Mouse (Mus musculus): ENCODE data around the gene Hk1. TPM values are rescaled to one million over a fixed set of nuclear protein-coding genes. Genes with fewer than 3 reads are reported as not detected.

The Hk1 gene
- 109 TPM for polyA plus RNA-seq (2017; shearing (Covaris generic))

GRCm38 (mm10) chr10:62379808-62380207, at the start of gene Hk1:
TSS of gene Hk1 (minus strand) at chr10:62379908.

DNA sequence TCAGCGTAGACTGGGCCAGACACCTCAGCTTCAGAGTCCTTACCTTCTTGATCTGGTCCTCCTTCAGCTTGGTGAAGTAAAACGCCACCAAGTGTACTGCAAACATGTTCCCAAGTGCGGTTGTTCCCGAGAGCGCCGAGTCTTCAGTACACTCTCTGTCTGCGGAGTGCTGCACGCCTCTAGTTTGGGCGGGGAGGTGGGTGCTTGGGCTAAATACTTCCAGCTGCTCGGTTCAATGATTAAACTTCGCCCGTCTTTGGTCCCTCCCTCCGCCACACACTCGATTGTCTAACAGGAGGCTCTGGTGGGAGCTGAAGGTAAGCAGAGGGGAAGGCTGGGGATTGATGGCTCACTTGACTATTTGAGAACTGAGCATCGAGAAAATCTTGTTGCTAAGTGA, 42.5 kb upstream of the Hk1 start, which contains the start of gene Hkdc1:
Gene Hkdc1, minus strand, starts transcription at position 237 of the 400 bp plus-strand sequence.

DNA sequence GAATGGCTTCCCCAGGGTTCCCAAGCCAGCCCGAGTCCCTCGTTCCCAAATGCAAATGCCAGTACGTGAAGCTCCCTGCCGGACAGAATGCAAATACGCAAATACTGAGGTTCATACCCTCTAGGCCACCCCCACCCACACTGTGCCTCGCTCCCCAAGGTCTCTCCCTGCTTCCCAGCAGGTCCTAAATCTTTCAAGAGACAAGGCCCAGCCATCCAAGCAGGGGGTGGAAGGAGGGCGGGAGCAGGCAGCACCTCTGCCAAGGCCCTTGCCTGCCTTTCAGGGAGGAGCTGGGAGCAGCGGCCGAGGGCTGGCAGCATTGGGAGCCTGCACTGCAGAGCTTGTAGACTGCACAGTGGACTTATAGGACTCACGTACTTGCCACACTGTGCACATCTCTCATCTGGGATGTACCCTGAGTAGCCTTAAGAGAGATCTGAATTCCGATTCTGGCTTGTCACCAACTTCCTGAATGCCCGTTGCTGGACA, 127.7 kb downstream of the Hk1 start, which contains the start of gene Tacr2:
Gene Tacr2, plus strand, starts transcription at position 439 of the 489 bp plus-strand sequence.

DNA sequence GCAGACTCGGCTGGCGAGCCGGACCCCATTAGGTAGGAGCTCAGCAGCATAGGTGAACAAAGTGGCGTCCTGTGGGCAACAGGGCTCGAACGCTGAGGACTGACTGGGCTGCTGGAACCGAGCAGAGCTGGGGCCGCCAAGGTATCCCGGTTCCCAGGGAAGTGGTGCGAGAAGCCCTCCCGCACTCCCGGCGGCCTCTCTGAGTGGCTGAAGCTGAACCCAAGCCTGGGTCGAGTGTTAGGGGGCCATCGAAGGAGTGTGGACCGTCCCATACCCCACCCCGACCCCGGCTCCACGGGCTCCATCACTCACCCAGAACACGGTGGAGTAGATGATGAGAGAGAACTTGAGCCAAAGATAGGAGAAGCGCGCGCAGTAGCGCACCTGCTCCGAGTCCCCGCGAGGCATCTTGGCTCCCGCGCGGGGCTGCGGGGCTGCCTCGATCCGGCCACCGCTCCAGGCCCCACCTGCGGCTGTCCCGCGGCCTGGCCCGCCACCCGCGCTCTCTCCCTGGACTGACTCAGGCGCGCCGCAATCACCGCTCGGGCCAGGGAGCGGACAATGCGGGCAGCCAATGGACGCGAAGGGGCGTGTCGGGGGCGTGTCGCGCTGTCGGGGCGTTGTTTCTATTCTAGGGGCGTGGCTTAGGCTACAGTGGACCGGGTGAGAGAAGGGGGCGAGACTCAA, 148.9 kb downstream of the Hk1 start, which contains the start of gene Tspan15:
Gene Tspan15, minus strand, starts transcription at position 544 of the 687 bp plus-strand sequence.

Other genes with a start within 250 kb of the Hk1 start
- gene Neurog3, start 246.8 kb downstream of the Hk1 start, polyA plus RNA-seq (2017; shearing (Covaris generic)): not detected
- gene Fam241b, start 236.0 kb downstream of the Hk1 start, polyA plus RNA-seq (2017; shearing (Covaris generic)): 8.6 TPM
- 0.41 TPM for gene Tspan15, start 148.7 kb downstream of the Hk1 start, polyA plus RNA-seq (2017; shearing (Covaris generic))
- gene Tacr2, start 127.5 kb downstream of the Hk1 start, polyA plus RNA-seq (2017; shearing (Covaris generic)): not detected
- not detected for gene Hkdc1, start 42.6 kb upstream of the Hk1 start, polyA plus RNA-seq (2017; shearing (Covaris generic))
- 0.17 TPM for gene 4930507D05Rik, start 69.6 kb upstream of the Hk1 start, polyA plus RNA-seq (2017; shearing (Covaris generic))
- gene Supv3l1, start 69.8 kb upstream of the Hk1 start, polyA plus RNA-seq (2017; shearing (Covaris generic)): 27.3 TPM
- gene Vps26a, start 106.9 kb upstream of the Hk1 start, polyA plus RNA-seq (2017; shearing (Covaris generic)): 68.4 TPM
- gene Srgn, start 147.5 kb upstream of the Hk1 start, polyA plus RNA-seq (2017; shearing (Covaris generic)): 876 TPM
- gene Kif1bp, start 198.5 kb upstream of the Hk1 start, polyA plus RNA-seq (2017; shearing (Covaris generic)): 33.5 TPM
- 40.4 TPM for gene Ddx21, start 222.4 kb upstream of the Hk1 start, polyA plus RNA-seq (2017; shearing (Covaris generic))